Mouse (Mus musculus): ENCODE measurements around the gene D10Wsu102e.
"Not testable (repeated sequence)": the region's sequence is repeated elsewhere in the genome, so short reads cannot be mapped to it uniquely, and the experiment has no call there.

Gene D10Wsu102e

GRCm38 (mm10) chr10:83384456-83385215 lies 24.6 kb downstream of the D10Wsu102e start:
- no peak for DNase-seq (ENCODE audit: low read depth, low spot score)

GRCm38 (mm10) chr10:83385330-83385910 lies 25.4 kb downstream of the D10Wsu102e start:
- no peak for DNase-seq (ENCODE audit: low read depth, low spot score)

DNA sequence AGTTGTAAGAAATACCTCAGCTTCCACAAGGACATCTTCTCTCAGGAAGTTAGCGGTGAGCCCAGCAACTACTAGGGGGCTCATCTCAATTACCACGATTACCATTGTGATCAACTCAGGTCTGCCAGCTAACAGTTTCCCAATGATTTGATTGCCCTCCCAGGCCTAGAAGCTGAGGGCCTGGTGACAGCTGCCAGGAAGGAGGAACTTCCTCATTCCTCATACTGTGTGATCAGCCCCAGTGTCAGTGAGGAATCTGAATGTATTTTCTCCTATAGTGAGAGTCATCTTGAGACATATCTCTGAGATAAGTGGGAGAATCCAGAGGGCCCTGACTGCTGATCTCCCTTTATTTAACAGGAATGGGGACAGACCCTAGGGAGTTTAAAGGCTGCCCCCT lies 37.3 kb downstream of the D10Wsu102e start:
- DNase-seq (ENCODE audit: low read depth, low spot score), result no peak

DNA sequence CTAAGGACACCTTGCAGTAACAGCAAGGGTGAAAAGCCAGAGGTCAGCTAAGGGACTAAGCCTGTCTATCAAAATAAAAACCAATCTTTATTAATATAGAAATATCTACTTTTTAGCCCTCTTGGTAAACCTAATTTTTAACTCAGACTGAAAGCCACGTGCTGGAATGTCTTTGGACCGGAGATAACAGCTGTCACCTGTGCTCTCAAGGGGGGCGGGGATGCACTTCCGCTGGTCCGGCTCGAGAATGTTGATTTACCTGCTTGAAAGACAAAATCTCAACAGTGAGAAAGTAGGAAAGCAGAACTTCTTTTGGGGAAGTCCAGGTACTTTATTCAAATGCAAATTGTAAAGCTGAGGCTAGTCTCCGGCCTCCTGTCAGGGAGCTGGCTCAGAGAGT lies 40.9 kb downstream of the D10Wsu102e start:
- not testable (repeated sequence) for DNase-seq (ENCODE audit: low read depth, low spot score)

DNA sequence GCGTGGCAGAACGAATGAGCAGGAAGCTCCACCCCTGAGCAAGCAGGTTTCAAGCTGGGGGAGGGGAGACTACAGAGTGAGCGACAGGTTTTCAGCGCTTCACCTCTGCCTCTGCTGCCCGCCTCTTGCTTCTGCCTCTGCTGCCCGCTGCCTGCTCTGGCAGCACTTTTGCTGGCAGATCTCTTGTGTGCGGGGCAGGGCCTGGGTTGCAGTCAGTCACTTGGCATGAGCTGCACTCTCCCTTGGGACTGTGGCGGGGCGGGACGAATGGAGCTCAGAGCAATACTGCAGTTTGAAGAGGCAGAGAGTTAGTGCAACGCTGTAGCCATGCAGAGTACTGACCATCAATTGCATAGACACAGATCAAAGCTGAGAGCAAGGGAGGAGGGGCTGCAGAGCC lies 45.0 kb downstream of the D10Wsu102e start:
- DNase-seq (ENCODE audit: low read depth, low spot score), result no peak

GRCm38 (mm10) chr10:83405711-83406110 lies 45.7 kb downstream of the D10Wsu102e start:
- no peak for DNase-seq (ENCODE audit: low read depth, low spot score)

DNA sequence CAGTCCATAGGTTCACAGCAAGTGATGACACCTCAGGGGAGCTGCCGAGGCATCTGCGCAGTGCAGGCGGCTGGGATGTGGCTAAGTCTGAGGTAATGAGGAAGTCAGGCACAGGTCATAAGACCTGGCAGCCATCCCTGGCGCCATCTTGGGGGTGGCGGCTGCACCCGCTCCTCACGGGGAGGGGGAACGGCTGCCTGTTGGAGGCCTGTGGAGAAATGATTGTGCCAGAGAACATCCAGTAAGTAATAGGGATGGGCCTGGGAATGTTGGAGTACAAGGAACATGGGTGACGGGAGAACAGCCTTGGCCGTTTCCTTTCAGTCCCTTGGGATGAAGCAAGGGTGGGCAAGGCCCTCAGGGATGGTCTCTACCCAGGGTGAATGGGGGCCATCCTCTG lies 47.1 kb downstream of the D10Wsu102e start:
- no peak for DNase-seq (ENCODE audit: low read depth, low spot score)

DNA sequence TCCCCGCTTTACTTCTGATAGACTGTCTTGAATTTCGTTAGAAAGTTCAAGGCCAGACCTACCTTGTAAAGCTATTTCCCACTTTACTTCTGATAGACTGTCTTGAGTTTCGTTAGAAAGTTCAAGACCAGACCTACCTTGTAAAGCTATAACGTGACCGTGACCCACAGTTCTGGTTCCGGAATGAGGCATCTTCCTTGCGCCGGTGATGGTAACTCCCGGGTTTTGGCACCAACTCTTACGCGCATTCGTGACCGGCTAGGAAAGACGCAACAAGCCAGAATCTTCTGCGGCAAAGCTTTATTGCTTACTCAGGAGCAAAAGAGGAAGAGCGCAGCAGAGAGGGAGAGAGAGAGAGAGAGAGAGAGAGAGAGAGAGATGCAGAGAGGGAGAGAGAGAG lies 58.4 kb downstream of the D10Wsu102e start:
- DNase-seq (ENCODE audit: low read depth, low spot score), result not testable (repeated sequence)

GRCm38 (mm10) chr10:83448582-83448981 lies 88.6 kb downstream of the D10Wsu102e start:
- DNase-seq (ENCODE audit: low read depth, low spot score), result no peak

GRCm38 (mm10) chr10:83457531-83457930 lies 97.5 kb downstream of the D10Wsu102e start:
- no peak for DNase-seq (ENCODE audit: low read depth, low spot score)

GRCm38 (mm10) chr10:83475226-83475625 lies 115.2 kb downstream of the D10Wsu102e start:
- no peak for DNase-seq (ENCODE audit: low read depth, low spot score)

- no peak for DNase-seq (ENCODE audit: low read depth, low spot score)
Measured at GRCm38 (mm10) chr10:83477286-83477685, 117.3 kb downstream of the D10Wsu102e start.

GRCm38 (mm10) chr10:83490506-83490905 lies 130.5 kb downstream of the D10Wsu102e start:
- no peak for DNase-seq (ENCODE audit: low read depth, low spot score)

DNA sequence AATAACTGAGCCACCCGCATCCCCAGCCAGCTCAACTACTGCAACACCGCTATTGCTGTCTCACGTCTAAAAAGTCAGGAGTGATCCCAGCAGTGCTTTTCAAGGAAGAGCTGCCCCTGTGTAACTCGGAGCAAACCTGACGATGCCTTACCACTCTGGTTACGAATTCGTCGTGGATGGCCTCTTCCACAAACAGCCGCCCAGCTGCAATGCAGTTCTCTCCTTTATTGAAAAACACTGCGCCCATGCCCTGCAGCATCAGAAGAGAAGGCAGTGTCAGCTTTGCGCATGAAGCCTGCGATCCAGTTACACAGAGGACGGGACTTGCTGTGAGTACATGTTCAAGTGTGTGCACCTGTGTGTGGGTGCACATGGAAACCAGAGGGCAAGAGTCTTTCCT lies 137.3 kb downstream of the D10Wsu102e start:
- DNase-seq (ENCODE audit: low read depth, low spot score), result no peak

DNA sequence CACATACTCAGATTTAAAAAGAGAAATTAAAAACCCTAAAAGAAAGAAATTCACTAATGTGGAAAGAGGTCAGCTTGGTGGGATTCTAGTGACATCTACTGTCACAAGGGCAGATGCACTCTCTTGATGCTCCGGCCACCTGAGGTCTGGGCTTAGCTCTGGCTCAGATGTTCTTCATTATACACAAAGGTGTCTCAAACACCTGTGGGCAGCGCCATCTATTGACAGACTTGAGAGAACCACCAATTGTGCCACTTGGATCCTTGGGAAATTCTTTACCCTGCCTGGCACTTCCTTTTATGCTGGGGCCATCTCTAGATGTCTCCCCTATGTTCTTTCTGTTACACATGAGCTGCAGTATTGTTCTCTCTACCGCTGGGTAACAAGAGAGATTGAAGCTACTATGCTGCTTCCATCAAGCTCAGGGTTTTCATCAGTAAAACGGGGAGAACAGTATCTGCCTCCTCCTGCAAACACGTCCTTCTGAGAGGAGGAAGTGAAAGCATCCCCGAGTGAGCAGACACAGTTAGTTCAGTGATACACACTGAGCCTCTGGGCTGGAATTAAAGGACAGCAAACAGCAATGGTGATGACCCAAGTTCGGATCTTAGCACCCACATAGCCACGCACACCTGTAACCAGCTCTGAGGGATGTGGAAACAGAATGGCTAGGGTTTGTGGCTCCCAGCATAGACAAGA lies 149.1 kb downstream of the D10Wsu102e start:
- DNase-seq (ENCODE audit: low read depth, low spot score), result no peak

DNA sequence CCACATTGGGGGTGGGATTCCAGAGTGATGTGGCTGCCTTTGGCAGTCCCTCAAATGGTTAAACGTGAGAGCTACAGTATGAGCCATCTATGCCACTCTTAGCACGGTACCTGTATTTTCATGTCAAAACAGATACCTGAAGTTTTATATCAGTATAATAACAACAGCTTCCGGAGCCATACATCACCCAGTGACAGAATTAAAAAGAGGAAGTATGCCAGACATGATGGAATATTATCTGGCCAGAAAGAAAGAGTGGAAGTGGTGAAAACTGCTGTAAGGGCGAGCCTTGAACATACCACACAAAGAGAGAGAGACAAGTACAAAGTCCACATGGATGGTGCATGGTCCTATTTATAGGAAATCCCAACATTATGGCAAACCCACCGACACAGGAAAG lies 151.3 kb downstream of the D10Wsu102e start:
- no peak for DNase-seq (ENCODE audit: low read depth, low spot score)

DNA sequence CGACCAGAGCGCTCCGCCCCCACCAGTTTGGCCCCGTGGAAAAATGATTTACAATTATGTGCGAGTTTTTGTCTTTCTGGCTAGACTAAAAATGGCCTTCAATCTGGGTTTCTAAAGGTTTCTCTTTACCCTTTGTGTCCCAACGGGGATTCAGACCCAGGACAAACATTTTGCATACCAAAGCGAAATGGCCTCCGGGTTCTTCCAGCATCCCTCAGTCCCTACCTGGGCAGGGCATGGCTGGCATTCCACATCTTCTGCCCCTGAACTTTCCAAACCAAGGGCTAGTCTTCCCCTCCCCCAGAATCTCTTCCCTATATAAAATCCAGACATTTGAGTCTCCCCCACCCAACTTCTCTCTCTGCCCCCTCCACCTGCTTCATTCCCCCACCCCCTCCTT lies 153.7 kb downstream of the D10Wsu102e start:
- no peak for DNase-seq (ENCODE audit: low read depth, low spot score)

DNA sequence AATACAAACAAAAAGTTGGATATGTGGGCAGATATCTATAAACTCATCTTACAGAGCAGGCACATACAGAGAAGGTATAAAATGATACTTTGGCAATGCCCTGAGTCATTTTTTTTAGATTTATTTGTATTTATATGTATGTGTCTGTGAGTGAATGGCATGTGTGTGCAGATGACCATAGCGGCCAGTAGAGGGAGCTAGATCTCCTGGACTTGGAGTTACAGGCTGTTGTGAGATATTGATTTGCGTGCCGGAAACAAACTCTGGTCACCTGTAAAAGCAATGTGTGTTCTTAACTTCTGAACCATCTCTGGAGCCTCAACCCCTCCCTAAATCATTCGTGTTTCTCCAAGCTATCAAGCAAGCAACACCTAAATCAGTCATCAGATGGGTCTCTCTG lies 161.0 kb downstream of the D10Wsu102e start:
- no peak for DNase-seq (ENCODE audit: low read depth, low spot score)

DNA sequence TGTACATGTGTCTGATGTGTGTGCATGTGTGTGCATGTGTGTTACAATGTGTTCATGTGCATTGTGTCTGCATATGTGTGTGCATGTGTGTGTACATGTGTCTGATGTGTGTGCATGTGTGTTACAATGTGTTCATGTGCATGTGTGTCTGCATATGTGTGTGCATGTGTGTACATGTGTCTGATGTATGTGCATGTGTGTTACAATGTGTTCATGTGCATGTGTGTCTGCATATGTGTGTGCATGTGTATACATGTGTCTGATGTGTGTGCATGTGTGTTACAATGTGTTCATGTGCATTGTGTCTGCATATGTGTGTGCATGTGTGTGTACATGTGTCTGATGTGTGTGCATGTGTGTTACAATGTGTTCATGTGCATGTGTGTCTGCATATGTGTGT lies 164.2 kb downstream of the D10Wsu102e start:
- DNase-seq (ENCODE audit: low read depth, low spot score), result not testable (repeated sequence)

DNA sequence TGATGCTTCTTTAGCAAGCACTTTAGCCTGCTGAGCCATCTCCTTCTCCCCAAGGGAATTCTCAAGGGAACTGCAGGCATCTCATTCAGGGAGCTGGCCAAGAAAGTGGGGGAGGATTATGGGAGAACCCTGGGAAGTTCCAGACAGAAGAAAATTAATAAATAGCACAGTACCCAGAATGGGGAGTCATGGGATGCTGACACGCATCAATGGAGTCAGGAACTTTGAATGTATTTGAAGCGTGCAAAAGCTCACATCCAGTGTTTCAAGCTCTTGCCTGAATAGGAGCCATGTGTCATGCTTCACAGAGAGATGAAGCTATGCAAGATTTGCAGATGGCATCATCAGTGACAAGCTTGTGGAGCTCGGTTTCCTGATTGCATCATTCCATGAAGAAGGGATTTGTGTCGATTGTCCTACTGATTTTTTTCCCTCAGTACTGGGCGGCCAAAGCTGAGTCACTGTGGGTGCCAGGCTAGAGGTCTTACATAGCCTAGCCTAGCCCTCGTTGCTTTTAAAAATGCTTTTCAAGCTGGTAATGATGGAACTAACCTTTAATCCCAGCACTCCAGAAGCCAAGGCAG lies 170.5 kb downstream of the D10Wsu102e start:
- no peak for DNase-seq (ENCODE audit: low read depth, low spot score)

DNA sequence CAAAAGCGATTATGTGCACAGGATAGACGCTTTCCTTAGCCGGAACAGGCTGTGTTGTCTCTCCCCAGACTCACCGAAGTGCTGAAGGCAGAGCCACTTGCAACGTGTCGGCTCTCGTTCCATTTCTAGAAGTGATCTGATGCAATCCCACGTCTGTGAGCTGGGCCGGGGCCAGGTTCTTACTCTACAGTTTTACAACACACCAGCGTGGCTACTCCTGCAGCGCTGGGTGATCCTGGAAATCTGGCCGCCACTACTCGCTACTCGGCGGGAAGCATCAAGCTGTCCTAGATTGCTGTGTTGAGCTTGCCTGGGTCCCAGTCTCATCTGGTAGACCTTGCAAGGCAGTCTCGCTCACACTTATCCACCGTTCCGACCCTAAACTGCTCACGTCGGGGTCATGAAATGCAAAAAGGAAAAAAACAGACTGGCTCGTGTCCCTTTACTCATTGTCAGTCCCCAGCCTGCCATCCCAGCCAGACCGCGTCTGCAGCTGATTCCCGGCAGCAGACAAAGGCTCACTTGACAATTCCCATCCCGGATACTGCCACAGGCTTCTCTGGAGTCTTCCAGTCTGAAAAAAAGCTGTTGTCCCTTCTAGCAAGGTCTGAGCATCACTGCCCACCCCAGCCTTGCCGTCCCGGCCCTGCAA lies 173.4 kb downstream of the D10Wsu102e start:
- peak; percentile 11 for DNase-seq (ENCODE audit: low read depth, low spot score)

- DNase-seq (ENCODE audit: low read depth, low spot score), result peak; percentile 83
Measured at GRCm38 (mm10) chr10:83533910-83534283, 173.9 kb downstream of the D10Wsu102e start, which contains the start of gene Aldh1l2. TSS of gene Aldh1l2 (minus strand) at chr10:83534140.
